ENCODE assay signal across 8 mouse cellular contexts in the genomic region with DNA sequence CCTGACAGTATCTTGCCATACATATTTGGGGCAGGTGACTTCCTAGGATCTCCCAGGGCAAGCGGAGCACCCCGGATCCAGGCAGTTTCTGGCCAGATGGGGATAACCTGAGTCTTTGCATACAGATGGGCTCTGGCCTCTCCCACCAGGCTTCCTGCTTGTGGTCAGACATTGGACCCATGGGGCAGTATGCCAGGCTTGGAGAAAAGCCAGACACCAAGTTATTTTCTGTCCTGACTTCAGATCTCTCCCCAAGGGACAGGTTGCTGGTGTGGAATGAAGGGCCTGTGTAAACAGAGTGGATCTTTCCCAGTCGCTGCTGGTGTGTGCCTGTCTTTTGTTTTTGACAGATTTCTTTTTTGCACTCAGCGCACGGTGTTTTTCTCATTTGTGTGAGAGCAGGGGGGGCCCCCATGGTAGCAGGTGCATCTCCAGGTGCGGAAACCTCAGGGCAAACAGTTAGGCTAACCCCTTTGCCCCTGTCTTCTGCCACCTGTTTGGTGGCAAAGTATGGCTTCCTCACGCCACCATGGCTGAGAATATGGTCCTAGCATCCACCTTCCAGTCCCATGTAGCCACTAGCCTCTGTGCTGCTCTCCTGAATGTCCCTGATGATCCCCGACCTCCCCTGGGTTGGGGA. TPM values are rescaled to one million over a fixed set of nuclear protein-coding genes. Genes with fewer than 3 reads are reported as not detected.
A peak's percentile ranks its signal among the peaks of the same experiment; 100 is the strongest.
DNase-seq lines count a peak whose midpoint lies in the region; ATAC-seq and TF ChIP-seq lines count a peak whose summit lies in the region.

No protein-coding gene starts in this region.

- 71% methylated on average over 8 of the region's 8 CpGs for WGBS in hindbrain, embryonic 10.5 days
- WGBS in hindbrain, embryonic 16.5 days: 55% methylated on average over 8 of the region's 8 CpGs
- WGBS in hindbrain, embryonic 12.5 days: 62% methylated on average over 8 of the region's 8 CpGs
- 47% methylated on average over 8 of the region's 8 CpGs for WGBS in lung, adult 2 months

- peaks cover 32% of the 10 kb centered on the region for H3K27me3 ChIP-seq in hindbrain, embryonic 10.5 days (ENCODE audit: insufficient read depth, poor library complexity, severe bottlenecking)
- H3K27me3 ChIP-seq in hindbrain, embryonic 16.5 days (replicated peaks; ENCODE audit: control insufficient read depth, insufficient read depth, low read length): no peaks in the 10 kb centered on the region
- no peaks in the 10 kb centered on the region for H3K27me3 ChIP-seq in hindbrain, embryonic 12.5 days

- no peak for TF ChIP-seq POLR2A in lung, adult 2 months (IDR thresholded peaks at IDR 0.05; ENCODE audit: borderline replicate concordance, extremely low read depth, low read depth, low read length)

- H3K4me3 ChIP-seq in hindbrain, embryonic 10.5 days: no peak overlapping the region
- H3K4me3 ChIP-seq in hindbrain, embryonic 16.5 days (ENCODE audit: low read length): no peak overlapping the region
- H3K4me3 ChIP-seq in hindbrain, embryonic 12.5 days: no peak overlapping the region
- H3K4me3 ChIP-seq in lung, adult 2 months (replicated peaks; ENCODE audit: extremely low read depth, low read depth, low read length): no peak overlapping the region

- no peak for TF ChIP-seq CTCF in lung, adult 2 months (IDR thresholded peaks at IDR 0.05; ENCODE audit: insufficient read depth, low read length)

- ATAC-seq in hindbrain, embryonic 16.5 days: no peak
- ATAC-seq in hindbrain, embryonic 12.5 days (ENCODE audit: low FRiP score): no peak

- H3K9me3 ChIP-seq in hindbrain, embryonic 10.5 days: no peaks in the 10 kb centered on the region
- H3K9me3 ChIP-seq in hindbrain, embryonic 16.5 days (ENCODE audit: control insufficient read depth, low read length): no peaks in the 10 kb centered on the region
- no peaks in the 10 kb centered on the region for H3K9me3 ChIP-seq in hindbrain, embryonic 12.5 days (replicated peaks)

- H3K4me1 ChIP-seq in hindbrain, embryonic 10.5 days (replicated peaks): peaks cover 99% of the 10 kb centered on the region
- H3K4me1 ChIP-seq in hindbrain, embryonic 16.5 days (ENCODE audit: control insufficient read depth, insufficient read depth, low read depth, low read length): peaks cover 47% of the 10 kb centered on the region
- peaks cover 89% of the 10 kb centered on the region for H3K4me1 ChIP-seq in hindbrain, embryonic 12.5 days
- peaks cover 34% of the 10 kb centered on the region for H3K4me1 ChIP-seq in lung, adult 2 months (ENCODE audit: control insufficient read depth, insufficient read depth, low read length)

- H3K4me2 ChIP-seq in hindbrain, embryonic 16.5 days (ENCODE audit: low read length): no peak overlapping the region
- H3K4me2 ChIP-seq in hindbrain, embryonic 12.5 days (replicated peaks): peak overlapping the region; percentile 12

- H3K27ac ChIP-seq in hindbrain, embryonic 10.5 days: peak overlapping the region; percentile 66
- no peak overlapping the region for H3K27ac ChIP-seq in hindbrain, embryonic 16.5 days (ENCODE audit: low read depth, low read length)
- H3K27ac ChIP-seq in hindbrain, embryonic 12.5 days: peak overlapping the region; percentile 41; the same call in 1 of the 2 replicates

- H3K36me3 ChIP-seq in hindbrain, embryonic 10.5 days: no peaks in the 10 kb centered on the region
- H3K36me3 ChIP-seq in hindbrain, embryonic 16.5 days (ENCODE audit: control insufficient read depth, insufficient read depth, low read length): no peaks in the 10 kb centered on the region
- H3K36me3 ChIP-seq in hindbrain, embryonic 12.5 days: no peaks in the 10 kb centered on the region

- DNase-seq in hindbrain, embryonic 10.5 days (ENCODE audit: low spot score): no peak
- DNase-seq in adrenal gland, postnatal 25 days: peak; percentile 64
- peak; percentile 52 for DNase-seq in lung, adult 2 months
- peak; percentile 75 for DNase-seq in thymus, postnatal 4 days
- DNase-seq in frontal cortex, postnatal 10 days (ENCODE audit: low spot score in 2 of 2): no peak
- DNase-seq in embryo, embryonic 9.5 days (ENCODE audit: extremely low spot score): no peak

- H3K9ac ChIP-seq in hindbrain, embryonic 16.5 days (ENCODE audit: low read depth, low read length): no peak overlapping the region; the same call in 1 of the 2 replicates
- peak overlapping the region; percentile 27; the same call in 1 of the 2 replicates for H3K9ac ChIP-seq in hindbrain, embryonic 12.5 days

RNA-seq across cellular contexts. Expression of a gene that starts 45.6 kb away (rescaled TPM):
- polyA plus RNA-seq in hindbrain, embryonic 10.5 days (2016; fragmentation: Nextera tagmentation; extraction: Ambion mirVana): 138 and 165 TPM in 2 replicates
- 20.6 and 22.0 TPM in 2 replicates for polyA plus RNA-seq in hindbrain, embryonic 16.5 days (2015; fragmentation: Nextera tagmentation; extraction: Ambion mirVana)
- total RNA-seq in adrenal gland, postnatal 25 days (2021): 12.2 and 12.4 TPM in 2 replicates
- polyA plus RNA-seq in hindbrain, embryonic 12.5 days (2016; fragmentation: Nextera tagmentation; extraction: Ambion mirVana): 49.6 and 65.3 TPM in 2 replicates
- 4.4 and 4.5 TPM in 2 replicates for polyA plus RNA-seq in lung, adult 2 months (2012; rRNA removed)

Comparison
In these comparisons a context has a peak if more than half of its experiments do, and no peak if none do; other contexts are left out.
1. DNase-seq: peak in adrenal gland, postnatal 25 days (single experiment), lung, adult 2 months (single experiment) and thymus, postnatal 4 days (single experiment); none in hindbrain, embryonic 10.5 days (single experiment), frontal cortex, postnatal 10 days (0 of 2) and embryo, embryonic 9.5 days (single experiment).